Mouse (Mus musculus) liver (tissue): ENCODE data around the gene Pakap.

Experiments
- DNase-seq: peaks from one replicate; pipeline ENCODE4 v3.0.0-alpha.2; 2020; ENCODE audit warnings: mixed read lengths

Pakap gene

GRCm38 (mm10) chr4:57812075-57812474 lies 244.1 kb downstream of the Pakap start:
- no peak for DNase-seq

GRCm38 (mm10) chr4:57812916-57813575 lies 245.1 kb downstream of the Pakap start:
- DNase-seq = peak; percentile 52

- DNase-seq = no peak
Observed at GRCm38 (mm10) chr4:57813576-57813945, 245.6 kb downstream of the Pakap start.

GRCm38 (mm10) chr4:57815355-57815754 lies 247.4 kb downstream of the Pakap start:
- no peak for DNase-seq

GRCm38 (mm10) chr4:57816146-57816545 lies 248.2 kb downstream of the Pakap start:
- no peak for DNase-seq

- no peak for DNase-seq
Observed at GRCm38 (mm10) chr4:57820839-57821374, 252.9 kb downstream of the Pakap start.

- no peak for DNase-seq
Observed at GRCm38 (mm10) chr4:57821556-57822356, 253.8 kb downstream of the Pakap start.

GRCm38 (mm10) chr4:57822641-57823040 lies 254.7 kb downstream of the Pakap start:
- DNase-seq = no peak

GRCm38 (mm10) chr4:57824626-57825240 lies 256.8 kb downstream of the Pakap start:
- no peak for DNase-seq

- no peak for DNase-seq
Observed at GRCm38 (mm10) chr4:57826272-57826671, 258.3 kb downstream of the Pakap start.

- DNase-seq = no peak
Observed at GRCm38 (mm10) chr4:57829131-57829530, 261.2 kb downstream of the Pakap start.

- DNase-seq = no peak
Observed at GRCm38 (mm10) chr4:57829740-57830139, 261.8 kb downstream of the Pakap start.

GRCm38 (mm10) chr4:57832318-57832717 lies 264.3 kb downstream of the Pakap start:
- DNase-seq = no peak

- peak; percentile 26 for DNase-seq
Observed at GRCm38 (mm10) chr4:57833060-57833459, 265.1 kb downstream of the Pakap start.

GRCm38 (mm10) chr4:57834141-57834540 lies 266.2 kb downstream of the Pakap start:
- no peak for DNase-seq

GRCm38 (mm10) chr4:57837089-57837488 lies 269.1 kb downstream of the Pakap start:
- no peak for DNase-seq

GRCm38 (mm10) chr4:57839343-57839742 lies 271.4 kb downstream of the Pakap start:
- DNase-seq = no peak

- DNase-seq = no peak
Observed at GRCm38 (mm10) chr4:57841911-57842310, 273.9 kb downstream of the Pakap start.

GRCm38 (mm10) chr4:57842472-57843305 lies 274.7 kb downstream of the Pakap start:
- DNase-seq = no peak

GRCm38 (mm10) chr4:57845031-57845431 lies 277.1 kb downstream of the Pakap start:
- peak; percentile 60 for DNase-seq

GRCm38 (mm10) chr4:57845541-57846210 lies 277.7 kb downstream of the Pakap start:
- no peak for DNase-seq

GRCm38 (mm10) chr4:57846381-57846990 lies 278.5 kb downstream of the Pakap start:
- peak; percentile 27 for DNase-seq
